Mouse (Mus musculus) heart, embryonic 14.5 days (tissue): ENCODE measurements around the gene Tsga10ip. TPM values are rescaled to one million over a fixed set of nuclear protein-coding genes. Genes with fewer than 3 reads are reported as not detected.

Experiments used
- ATAC-seq: fragments of 200-750 bp; cut with Nextera tagmentation; 2 replicates; pipeline ENCODE4 v1.8.0; 2017; ENCODE audit warnings: low read depth, moderate TSS enrichment; ENCODE audit not compliant: insufficient number of reproducible peaks, insufficient read depth, low FRiP score
- H3K27ac ChIP-seq, 2 experiments: fragments of 200-500 bp in 1 of 2; fragments of 300-500 bp in 1 of 2; sonication (generic) in 1 of 2; replicated peaks in 1 of 2; 2 replicates each; pipeline ENCODE4 v1.5.1; 2012 to 2014; ENCODE audit warnings: low read depth in 2 of 2, low read length in 2 of 2, control low read depth in 1 of 2, mild to moderate bottlenecking in 1 of 2, mixed read lengths in 1 of 2; ENCODE audit not compliant: control insufficient read depth in 1 of 2, insufficient read depth in 1 of 2
- H3K27me3 ChIP-seq: fragments of 300-500 bp; sonication (generic); 2 replicates; pipeline ENCODE4 v1.6.1; 2014; ENCODE audit warnings: mild to moderate bottlenecking, low read length, control low read depth; ENCODE audit not compliant: control insufficient read depth, insufficient read depth
- H3K36me3 ChIP-seq: fragments of 300-500 bp; sonication (generic); 2 replicates; pipeline ENCODE4 v1.6.1; 2014; ENCODE audit warnings: mild to moderate bottlenecking, control low read depth, low read length, mixed read lengths; ENCODE audit not compliant: control insufficient read depth, insufficient read depth
- H3K4me1 ChIP-seq, 2 experiments: fragments of 200-500 bp in 1 of 2; fragments of 300-500 bp in 1 of 2; sonication (generic) in 1 of 2; 2 replicates each; pipeline ENCODE4 v1.6.1; 2012 to 2014; ENCODE audit warnings: low read length in 2 of 2, control low read depth in 1 of 2, mixed read lengths in 1 of 2; ENCODE audit not compliant: control insufficient read depth in 2 of 2, insufficient read depth in 2 of 2
- H3K4me2 ChIP-seq: fragments of 300-500 bp; sonication (generic); 2 replicates; pipeline ENCODE4 v1.6.1; 2014; ENCODE audit warnings: mild to moderate bottlenecking, low read length
- H3K4me3 ChIP-seq, 2 experiments: fragments of 200-500 bp in 1 of 2; fragments of 300-500 bp in 1 of 2; sonication (generic) in 1 of 2; 2 replicates each; pipeline ENCODE4 v1.5.1; 2012 to 2014; ENCODE audit warnings: low read length in 2 of 2, mild to moderate bottlenecking in 2 of 2, control low read depth in 1 of 2, low read depth in 1 of 2, moderate library complexity in 1 of 2; ENCODE audit not compliant: control insufficient read depth in 1 of 2, insufficient read depth in 1 of 2
- H3K9ac ChIP-seq: fragments of 300-500 bp; sonication (generic); 2 replicates; pipeline ENCODE4 v1.6.1; 2014; ENCODE audit warnings: mild to moderate bottlenecking, low read length
- H3K9me3 ChIP-seq: fragments of 300-500 bp; sonication (generic); 2 replicates; pipeline ENCODE4 v1.6.1; 2016; ENCODE audit warnings: low read length, control low read depth; ENCODE audit not compliant: control insufficient read depth
- WGBS: fragments of 180-500 bp; shearing (Covaris S2); extraction: QIAGEN DNeasy Blood & Tissue Kit; methylation state at CpG from one replicate; pipeline ENCODE4 v1.1.7; 2014; 5-methylcytosine and 5-hydroxymethylcytosine counted together
- polyA plus RNA-seq: library from polyadenylated mRNA; unstranded; fragments of >200 nt; fragmentation: Nextera tagmentation; extraction: Ambion mirVana; gene quantifications from 2 replicates; pipeline ENCODE4 v1.2.1, GENCODE M21; 2014

Gene Tsga10ip
- polyA plus RNA-seq, 1 experiment from 2014 or later, result 1.6 TPM

- 74% methylated on average over 2 of the region's 2 CpGs for WGBS
- H3K4me2 ChIP-seq, result no peak overlapping the region
- H3K27ac ChIP-seq, result no peak overlapping the region
- ATAC-seq, result no peak
- peaks cover 27% of the 10 kb centered on the region for H3K36me3 ChIP-seq
- H3K27me3 ChIP-seq, result no peaks in the 10 kb centered on the region
- no peak overlapping the region for H3K4me3 ChIP-seq
- H3K4me1 ChIP-seq, result peaks cover 16 to 25% of the 10 kb centered on the region in 2 experiments
- no peaks in the 10 kb centered on the region for H3K9me3 ChIP-seq
- H3K9ac ChIP-seq, result no peak overlapping the region
Observed at GRCm38 (mm10) chr19:5428083-5428482, 25.8 kb upstream of the Tsga10ip start.

GRCm38 (mm10) chr19:5426640-5427290 is 24.4 kb upstream of the Tsga10ip start:
- peaks cover 18 to 23% of the 10 kb centered on the region in 2 experiments for H3K4me1 ChIP-seq
- no peak overlapping the region for H3K9ac ChIP-seq
- peak overlapping the region; percentile 88; the same call in 1 of the 2 replicates for H3K4me2 ChIP-seq
- no peaks in the 10 kb centered on the region for H3K9me3 ChIP-seq
- 90% methylated on average over 13 of the region's 13 CpGs for WGBS
- ATAC-seq, result no peak
- peaks cover 41% of the 10 kb centered on the region for H3K36me3 ChIP-seq
- H3K27me3 ChIP-seq, result no peaks in the 10 kb centered on the region
- no peak overlapping the region for H3K4me3 ChIP-seq
- H3K27ac ChIP-seq, result no peak overlapping the region

DNA sequence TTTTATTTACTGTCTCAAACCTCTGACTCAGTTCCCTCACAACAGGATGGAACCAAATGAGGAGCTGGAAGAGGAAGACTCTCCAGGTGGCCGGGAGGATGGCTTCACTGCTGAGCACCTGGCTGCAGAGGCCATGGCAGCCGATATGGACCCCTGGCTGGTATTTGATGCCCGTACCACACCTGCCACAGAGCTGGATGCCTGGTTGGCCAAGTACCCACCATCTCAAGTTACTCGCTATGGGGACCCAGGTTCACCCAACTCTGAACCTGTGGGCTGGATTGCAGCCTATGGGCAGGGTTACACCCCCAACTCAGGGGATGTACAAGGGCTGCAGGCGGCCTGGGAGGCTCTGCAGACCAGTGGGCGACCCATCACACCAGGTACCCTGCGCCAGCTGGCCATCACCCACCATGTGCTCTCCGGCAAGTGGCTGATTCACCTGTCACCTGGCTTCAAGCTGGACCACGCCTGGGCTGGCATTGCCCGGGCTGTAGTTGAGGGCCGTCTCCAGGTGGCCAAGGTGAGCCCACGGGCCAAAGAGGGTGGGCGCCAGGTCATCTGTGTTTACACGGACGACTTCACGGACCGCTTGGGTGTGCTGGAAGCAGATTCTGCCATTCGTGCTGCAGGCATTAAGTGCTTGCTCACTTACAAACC is 23.7 kb upstream of the Tsga10ip start:
- H3K36me3 ChIP-seq, result peaks cover 48% of the 10 kb centered on the region
- H3K4me2 ChIP-seq, result peak overlapping the region; percentile 88
- peak overlapping the region; percentile 97 for H3K9ac ChIP-seq
- no peak for ATAC-seq
- peak overlapping the region; percentile 84 to 87 for H3K4me3 ChIP-seq
- H3K27ac ChIP-seq, result peak overlapping the region; percentile 80 to 92; a peak in 2 of 4 replicates
- WGBS, result 90% methylated on average over 18 of the region's 18 CpGs
- H3K27me3 ChIP-seq, result no peaks in the 10 kb centered on the region
- peaks cover 18 to 23% of the 10 kb centered on the region in 2 experiments for H3K4me1 ChIP-seq
- no peaks in the 10 kb centered on the region for H3K9me3 ChIP-seq

GRCm38 (mm10) chr19:5424782-5425741 is 22.7 kb upstream of the Tsga10ip start, which contains the start of the genes Drap1 and AI837181:
Drap1 (minus strand) TSS chr19:5424979.
AI837181 (plus strand) TSS chr19:5425144.
- H3K4me3 ChIP-seq, result peak within 1 kb of the TSS; percentile 87 to 92
- no peaks in the 10 kb centered on the region for H3K9me3 ChIP-seq
- H3K27me3 ChIP-seq, result no peaks in the 10 kb centered on the region
- WGBS, result under 1% methylated on average over 85 of the region's 87 CpGs
- H3K4me1 ChIP-seq, result peaks cover 18 to 22% of the 10 kb centered on the region in 2 experiments
- H3K36me3 ChIP-seq, result peaks cover 58% of the 10 kb centered on the region
- H3K9ac ChIP-seq, result peak within 1 kb of the TSS; percentile 97
- peak within 1 kb of the TSS; percentile 88 for H3K4me2 ChIP-seq
- H3K27ac ChIP-seq, result peak within 1 kb of the TSS; percentile 86 to 92
- ATAC-seq, result peak; percentile 89

DNA sequence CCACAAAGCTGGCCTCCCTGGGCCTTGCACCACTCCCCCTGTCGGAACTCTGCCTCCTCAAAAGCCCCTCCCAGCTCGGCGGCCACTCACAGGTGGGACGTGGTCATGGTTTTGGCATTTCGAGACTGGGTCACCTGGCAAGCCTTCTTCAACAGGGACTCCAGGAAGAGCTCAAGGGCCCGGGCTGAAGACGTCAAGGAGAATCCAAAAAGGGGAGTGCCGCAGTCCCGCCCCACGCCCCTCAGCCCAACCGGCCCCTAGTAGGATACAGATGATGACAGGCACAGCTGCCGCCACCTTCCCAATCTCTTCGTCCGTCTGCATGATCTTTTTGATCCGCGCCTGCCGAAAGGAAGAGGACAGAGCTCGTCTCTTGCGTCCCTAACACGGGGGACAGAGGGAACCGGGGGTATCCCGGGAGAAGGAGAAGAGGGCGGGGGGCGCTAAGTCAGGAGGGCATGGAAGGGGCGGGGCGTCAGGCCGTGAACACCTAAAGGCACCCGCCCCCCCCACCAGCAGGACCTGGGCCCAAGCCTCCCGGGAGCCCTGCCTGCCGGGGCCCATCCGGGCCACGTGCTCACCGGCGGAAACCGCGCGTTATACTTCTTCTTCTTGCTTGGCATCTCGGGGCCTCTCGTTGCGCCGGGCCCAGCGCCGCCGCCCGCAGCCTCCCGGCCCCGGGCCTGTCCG is 21.9 kb upstream of the Tsga10ip start:
- Histone ChIP-seq H3K9me3 (no peaks in the 10 kb centered on the region), H3K4me1 (peaks cover 18 to 21% of the 10 kb centered on the region in 2 experiments), H3K36me3 (peaks cover 66% of the 10 kb centered on the region), H3K27me3 (no peaks in the 10 kb centered on the region), H3K4me2 (peak overlapping the region; percentile 84), H3K9ac (peak overlapping the region; percentile 97), H3K27ac (peak overlapping the region; percentile 86 to 92), H3K4me3 (peak overlapping the region; percentile 87 to 92)
- ATAC-seq, result peak; percentile 63
- WGBS, result under 1% methylated on average over 34 of the region's 48 CpGs

DNA sequence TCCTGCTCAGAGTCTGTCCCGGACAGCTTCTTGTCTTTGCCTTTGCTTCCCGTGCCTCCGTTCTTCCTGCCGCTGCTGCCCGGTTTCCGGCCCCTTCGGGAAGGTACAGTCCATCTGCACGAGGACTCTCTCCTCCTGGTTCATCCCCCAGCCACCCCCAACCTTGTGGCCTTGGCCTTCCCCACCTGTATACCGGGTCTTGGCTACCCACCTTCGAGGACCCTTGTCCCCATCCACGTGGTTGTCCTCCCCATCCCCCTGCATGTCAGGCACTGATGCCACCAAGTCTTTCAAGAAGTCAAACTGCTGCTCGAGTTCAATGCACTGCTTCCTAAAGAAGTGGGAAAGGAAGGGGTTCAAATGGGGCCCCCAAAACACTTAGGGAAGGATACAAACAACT is 21.2 kb upstream of the Tsga10ip start:
- peak overlapping the region; percentile 84 for H3K4me2 ChIP-seq
- H3K4me3 ChIP-seq, result peak overlapping the region; percentile 87 to 92
- H3K27me3 ChIP-seq, result no peaks in the 10 kb centered on the region
- H3K36me3 ChIP-seq, result peaks cover 65% of the 10 kb centered on the region
- peak overlapping the region; percentile 32 to 92; a peak in 1 of 4 replicates for H3K27ac ChIP-seq
- no peak for ATAC-seq
- H3K9ac ChIP-seq, result peak overlapping the region; percentile 97
- H3K4me1 ChIP-seq, result peaks cover 18 to 21% of the 10 kb centered on the region in 2 experiments
- 66% methylated on average over 12 of the region's 12 CpGs for whole genome bisulfite sequencing
- H3K9me3 ChIP-seq, result no peaks in the 10 kb centered on the region
